Mouse (Mus musculus) limb, embryonic 15.5 days (tissue): Measurements from ENCODE around the gene Rhob. TPM values are rescaled to one million over a fixed set of nuclear protein-coding genes. Genes with fewer than 3 reads are reported as not detected.

Experiments
- ATAC-seq: fragments of 200-750 bp; cut with Nextera tagmentation; 2 replicates; pipeline ENCODE4 v1.8.0; 2017; ENCODE audit warnings: low read depth, moderate TSS enrichment; ENCODE audit not compliant: insufficient number of reproducible peaks, low FRiP score, low TSS enrichment
- H3K27ac ChIP-seq: fragments of 300-500 bp; sonication (generic); 2 replicates; pipeline ENCODE4 v1.5.1; 2015; ENCODE audit warnings: moderate library complexity, mild to moderate bottlenecking, inconsistent platforms
- H3K27me3 ChIP-seq: fragments of 300-500 bp; sonication (generic); 2 replicates; pipeline ENCODE4 v1.6.1; 2015; ENCODE audit warnings: inconsistent platforms
- H3K36me3 ChIP-seq: fragments of 300-500 bp; sonication (generic); 2 replicates; pipeline ENCODE4 v1.6.1; 2015; ENCODE audit warnings: inconsistent platforms
- H3K4me1 ChIP-seq: fragments of 300-500 bp; sonication (generic); 2 replicates; pipeline ENCODE4 v1.6.1; 2015; ENCODE audit warnings: inconsistent platforms
- H3K4me2 ChIP-seq: fragments of 300-500 bp; sonication (generic); 2 replicates; pipeline ENCODE4 v1.6.1; 2015; ENCODE audit warnings: mild to moderate bottlenecking, inconsistent platforms
- H3K4me3 ChIP-seq: fragments of 300-500 bp; sonication (generic); 2 replicates; pipeline ENCODE4 v1.5.1; 2015; ENCODE audit warnings: mild to moderate bottlenecking, inconsistent platforms
- H3K9ac ChIP-seq: fragments of 300-500 bp; sonication (generic); 2 replicates; pipeline ENCODE4 v1.6.1; 2015; ENCODE audit warnings: inconsistent platforms
- H3K9me3 ChIP-seq: fragments of 300-500 bp; sonication (generic); 2 replicates; pipeline ENCODE4 v1.6.1; 2016; ENCODE audit warnings: inconsistent platforms
- WGBS: fragments of 180-500 bp; shearing (Covaris S2); methylation state at CpG from one replicate; pipeline ENCODE4 v1.1.7; 2015; 5-methylcytosine and 5-hydroxymethylcytosine counted together
- polyA plus RNA-seq: library from polyadenylated mRNA; unstranded; fragments of >200 nt; fragmentation: Nextera tagmentation; extraction: Ambion mirVana; gene quantifications from 2 replicates; pipeline ENCODE4 v1.2.1, GENCODE M21; 2015

Gene Rhob
- polyA plus RNA-seq, 1 experiment from 2014 or later, result 60.5 TPM

- Histone ChIP-seq H3K4me2 (no peak overlapping the region), H3K4me3 (no peak overlapping the region), H3K36me3 (no peaks in the 10 kb centered on the region), H3K27ac (peak overlapping the region; percentile 38), H3K27me3 (no peaks in the 10 kb centered on the region), H3K4me1 (peaks cover 18% of the 10 kb centered on the region), H3K9ac (no peak overlapping the region), H3K9me3 (no peaks in the 10 kb centered on the region)
- no peak for ATAC-seq
- 74% methylated on average over 14 of the region's 14 CpGs for WGBS
Observed at GRCm38 (mm10) chr12:8501571-8502305, 1.9 kb upstream of the Rhob start.

GRCm38 (mm10) chr12:8500597-8501570 lies 1.1 kb upstream of the Rhob start:
- H3K4me1 ChIP-seq, result peaks cover 26% of the 10 kb centered on the region
- peak overlapping the region; percentile 100 for H3K27ac ChIP-seq
- H3K36me3 ChIP-seq, result no peaks in the 10 kb centered on the region
- ATAC-seq, result no peak
- no peaks in the 10 kb centered on the region for H3K27me3 ChIP-seq
- no peaks in the 10 kb centered on the region for H3K9me3 ChIP-seq
- WGBS, result 50% methylated on average over 17 of the region's 17 CpGs
- peak overlapping the region; percentile 85 for H3K4me3 ChIP-seq
- peak overlapping the region; percentile 67 for H3K4me2 ChIP-seq
- peak overlapping the region; percentile 42; the same call in 1 of the 2 replicates for H3K9ac ChIP-seq

- under 1% methylated on average over 95 of the region's 99 CpGs for WGBS
- Histone ChIP-seq H3K4me3 (peak overlapping the region; percentile 85), H3K9me3 (no peaks in the 10 kb centered on the region), H3K36me3 (no peaks in the 10 kb centered on the region), H3K4me2 (peak overlapping the region; percentile 67), H3K27ac (peak overlapping the region; percentile 100), H3K27me3 (no peaks in the 10 kb centered on the region), H3K4me1 (peaks cover 28% of the 10 kb centered on the region), H3K9ac (peak overlapping the region; percentile 99)
- ATAC-seq, result peak; percentile 58; the same call in 1 of the 2 replicates
Observed at GRCm38 (mm10) chr12:8499001-8499870, 573 bp downstream of the Rhob start.

DNA sequence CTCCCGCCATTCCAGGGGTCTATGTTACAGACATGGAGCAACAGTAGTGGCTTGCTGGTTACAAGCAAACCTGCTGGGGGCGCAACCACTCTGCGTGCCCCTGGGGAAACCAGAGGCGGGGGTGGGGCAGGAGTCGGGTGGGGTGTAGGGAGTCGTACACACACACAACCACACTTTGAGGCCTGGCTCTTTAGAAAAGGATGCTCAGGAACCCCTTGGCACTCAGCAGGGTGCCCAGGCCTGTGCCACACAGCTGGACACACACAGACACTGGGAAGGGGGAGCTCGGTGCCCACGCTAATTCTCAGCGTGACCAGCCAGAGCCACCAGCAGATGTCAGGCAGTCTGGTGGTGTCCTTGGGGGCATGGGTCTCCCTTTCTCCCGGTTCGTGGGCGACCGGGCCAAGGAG lies 1.2 kb downstream of the Rhob start:
- Histone ChIP-seq H3K4me3 (peak overlapping the region; percentile 85), H3K9ac (peak overlapping the region; percentile 99), H3K27ac (peak overlapping the region; percentile 100), H3K4me1 (peaks cover 28% of the 10 kb centered on the region), H3K4me2 (peak overlapping the region; percentile 67), H3K27me3 (no peaks in the 10 kb centered on the region), H3K36me3 (no peaks in the 10 kb centered on the region), H3K9me3 (no peaks in the 10 kb centered on the region)
- no peak for ATAC-seq
- 2% methylated on average over 10 of the region's 13 CpGs for WGBS

- Histone ChIP-seq H3K4me3 (peak overlapping the region; percentile 85), H3K9ac (peak overlapping the region; percentile 99), H3K9me3 (no peaks in the 10 kb centered on the region), H3K27me3 (no peaks in the 10 kb centered on the region), H3K36me3 (no peaks in the 10 kb centered on the region), H3K4me2 (peak overlapping the region; percentile 67), H3K27ac (peak overlapping the region; percentile 100), H3K4me1 (peaks cover 28% of the 10 kb centered on the region)
- 22% methylated on average over 8 of the region's 8 CpGs for WGBS
- ATAC-seq, result no peak
Observed at GRCm38 (mm10) chr12:8498148-8498571, 1.6 kb downstream of the Rhob start.

- H3K27ac ChIP-seq, result peak overlapping the region; percentile 43
- 0 out of 2 replicates have a peak overlapping the region, but pooled peaks have one; percentile 3 for H3K9ac ChIP-seq
- peaks cover 28% of the 10 kb centered on the region for H3K4me1 ChIP-seq
- peak overlapping the region; percentile 85 for H3K4me3 ChIP-seq
- H3K27me3 ChIP-seq, result no peaks in the 10 kb centered on the region
- no peak for ATAC-seq
- H3K36me3 ChIP-seq, result no peaks in the 10 kb centered on the region
- WGBS, result 25% methylated on average over 2 of the region's 2 CpGs
- peak overlapping the region; percentile 67 for H3K4me2 ChIP-seq
- H3K9me3 ChIP-seq, result no peaks in the 10 kb centered on the region
Observed at GRCm38 (mm10) chr12:8497314-8497706, 2.5 kb downstream of the Rhob start.

- WGBS, result 32% methylated on average over 2 of the region's 2 CpGs
- Histone ChIP-seq H3K36me3 (no peaks in the 10 kb centered on the region), H3K27ac (peak overlapping the region; percentile 88), H3K4me3 (peak overlapping the region; percentile 85), H3K27me3 (no peaks in the 10 kb centered on the region), H3K9ac (no peak overlapping the region), H3K4me2 (peak overlapping the region; percentile 67), H3K9me3 (no peaks in the 10 kb centered on the region), H3K4me1 (peaks cover 25% of the 10 kb centered on the region)
- no peak for ATAC-seq
Observed at GRCm38 (mm10) chr12:8496679-8497313, 3.0 kb downstream of the Rhob start.

DNA sequence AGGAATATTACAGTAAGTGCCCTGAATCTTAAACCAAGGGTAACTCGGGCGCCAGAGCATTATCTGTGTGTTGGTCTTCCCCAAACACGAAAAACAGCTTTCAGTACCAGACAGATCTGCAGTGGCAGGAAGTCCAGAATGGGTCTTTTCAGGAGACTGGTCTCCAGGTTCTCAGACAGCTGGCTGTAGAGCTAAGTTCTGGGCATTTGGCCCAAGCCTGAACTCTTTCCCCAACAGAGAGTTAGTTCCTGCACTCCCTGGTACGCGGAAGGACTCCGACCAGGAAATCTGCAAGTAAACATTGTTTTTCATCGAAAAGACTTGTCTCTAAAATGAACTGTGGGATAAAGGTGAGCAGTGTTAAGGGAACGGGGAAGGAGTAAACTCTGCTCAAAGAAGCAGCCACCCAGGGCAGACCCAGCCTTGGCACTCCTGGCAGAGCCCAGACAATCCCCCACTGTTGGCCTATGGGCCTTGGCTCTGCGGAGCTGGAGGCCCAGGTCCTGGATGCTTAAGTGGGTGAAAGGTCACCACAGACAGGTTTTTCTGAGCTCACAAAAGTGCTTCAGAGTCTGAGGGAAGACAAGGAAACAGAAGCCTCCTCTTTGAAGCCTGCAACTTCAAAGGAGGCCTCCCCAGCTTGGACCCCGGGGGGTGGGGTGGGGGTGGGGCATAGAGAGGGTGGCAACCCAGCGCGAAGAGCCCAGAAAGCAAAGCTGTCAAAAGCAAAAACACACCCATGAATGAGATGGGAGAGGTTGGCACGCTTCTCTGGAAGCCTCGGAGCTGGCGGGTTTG lies 3.7 kb downstream of the Rhob start:
- Histone ChIP-seq H3K27ac (peak overlapping the region; percentile 88), H3K9ac (no peak overlapping the region), H3K4me2 (peak overlapping the region; percentile 67), H3K4me1 (peaks cover 22% of the 10 kb centered on the region), H3K27me3 (no peaks in the 10 kb centered on the region), H3K4me3 (peak overlapping the region; percentile 85), H3K9me3 (no peaks in the 10 kb centered on the region), H3K36me3 (no peaks in the 10 kb centered on the region)
- ATAC-seq, result no peak
- WGBS, result 11% methylated on average over 15 of the region's 15 CpGs

- Histone ChIP-seq H3K9me3 (no peaks in the 10 kb centered on the region), H3K4me2 (no peak overlapping the region), H3K27me3 (no peaks in the 10 kb centered on the region), H3K27ac (no peak overlapping the region), H3K36me3 (no peaks in the 10 kb centered on the region), H3K9ac (no peak overlapping the region), H3K4me1 (peaks cover 16% of the 10 kb centered on the region), H3K4me3 (no peak overlapping the region)
- 75% methylated on average over 3 of the region's 3 CpGs for WGBS
- no peak for ATAC-seq
Observed at GRCm38 (mm10) chr12:8494675-8495074, 5.1 kb downstream of the Rhob start.

- Histone ChIP-seq H3K4me3 (no peak overlapping the region), H3K4me2 (no peak overlapping the region), H3K9me3 (no peaks in the 10 kb centered on the region), H3K4me1 (peaks cover 18% of the 10 kb centered on the region), H3K27ac (no peak overlapping the region), H3K9ac (no peak overlapping the region), H3K36me3 (no peaks in the 10 kb centered on the region), H3K27me3 (no peaks in the 10 kb centered on the region)
- 68% methylated on average over 3 of the region's 3 CpGs for WGBS
- no peak for ATAC-seq
Observed at GRCm38 (mm10) chr12:8493386-8493785, 6.4 kb downstream of the Rhob start.
